Mouse (Mus musculus) hindbrain, embryonic 16.5 days (tissue): ENCODE results near the gene Bcat2. TPM values are rescaled to one million over a fixed set of nuclear protein-coding genes. Genes with fewer than 3 reads are reported as not detected.

Source experiments
- ATAC-seq: fragments of 200-750 bp; cut with Nextera tagmentation; 2 replicates; pipeline ENCODE4 v1.8.0; 2017; ENCODE audit warnings: moderate TSS enrichment, moderate library complexity
- H3K27ac ChIP-seq: fragments of 300-500 bp; sonication (generic); 2 replicates; pipeline ENCODE4 v1.5.1; 2014; ENCODE audit warnings: low read depth, mild to moderate bottlenecking, control low read depth, low read length, moderate library complexity
- H3K27me3 ChIP-seq: fragments of 300-500 bp; sonication (generic); replicated peaks from 2 replicates; pipeline ENCODE4 v1.6.1; 2014; ENCODE audit warnings: low read length; ENCODE audit not compliant: control insufficient read depth, insufficient read depth
- H3K36me3 ChIP-seq: fragments of 300-500 bp; sonication (generic); 2 replicates; pipeline ENCODE4 v1.6.1; 2014; ENCODE audit warnings: mild to moderate bottlenecking, low read length, moderate library complexity, mixed read lengths; ENCODE audit not compliant: control insufficient read depth, insufficient read depth
- H3K4me1 ChIP-seq: fragments of 300-500 bp; sonication (generic); 2 replicates; pipeline ENCODE4 v1.6.1; 2014; ENCODE audit warnings: low read depth, low read length; ENCODE audit not compliant: control insufficient read depth, insufficient read depth
- H3K4me2 ChIP-seq: fragments of 300-500 bp; sonication (generic); 2 replicates; pipeline ENCODE4 v1.6.1; 2014; ENCODE audit warnings: mild to moderate bottlenecking, low read length, control low read depth, moderate library complexity
- H3K4me3 ChIP-seq: fragments of 300-500 bp; sonication (generic); 2 replicates; pipeline ENCODE4 v1.5.1; 2014; ENCODE audit warnings: mild to moderate bottlenecking, low read length, control low read depth, moderate library complexity
- H3K9ac ChIP-seq: fragments of 300-500 bp; sonication (generic); 2 replicates; pipeline ENCODE4 v1.6.1; 2014; ENCODE audit warnings: low read depth, mild to moderate bottlenecking, control low read depth, low read length, moderate library complexity
- H3K9me3 ChIP-seq: fragments of 300-500 bp; sonication (generic); 2 replicates; pipeline ENCODE4 v1.6.1; 2014; ENCODE audit warnings: mild to moderate bottlenecking, low read length, moderate library complexity; ENCODE audit not compliant: control insufficient read depth
- WGBS: fragments of 180-500 bp; shearing (Covaris S2); extraction: QIAGEN DNeasy Blood & Tissue Kit; methylation state at CpG from one replicate; pipeline ENCODE4 v1.1.7; 2014; 5-methylcytosine and 5-hydroxymethylcytosine counted together
- polyA plus RNA-seq: library from polyadenylated mRNA; unstranded; fragments of >200 nt; fragmentation: Nextera tagmentation; extraction: Ambion mirVana; gene quantifications from 2 replicates; pipeline ENCODE4 v1.2.1, GENCODE M21; 2015

Bcat2 gene
- polyA plus RNA-seq, 1 experiment from 2014 or later: 22.7 TPM

DNA sequence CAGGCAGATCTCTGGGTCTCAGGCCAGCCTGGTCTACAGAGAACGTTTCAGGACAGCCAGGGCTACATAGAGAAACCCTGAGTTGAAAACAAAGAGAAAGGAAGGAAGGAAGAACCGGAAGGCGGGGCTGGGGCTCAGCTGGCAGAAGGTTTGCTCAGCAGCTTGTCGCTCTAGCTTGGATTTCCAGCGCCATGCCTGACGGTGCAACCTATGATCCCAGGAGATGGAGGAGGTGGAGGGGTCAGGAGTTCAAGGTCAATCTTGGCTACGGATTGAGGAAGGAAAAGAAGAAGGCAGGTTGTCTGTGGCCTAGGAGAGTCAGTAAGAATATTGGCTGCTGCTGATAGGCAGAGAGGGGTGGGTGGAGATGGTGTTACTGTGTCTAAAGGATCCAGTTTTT is 9.7 kb upstream of the Bcat2 start:
- Histone ChIP-seq H3K27ac (no peak overlapping the region), H3K4me3 (no peak overlapping the region), H3K4me1 (no peaks in the 10 kb centered on the region), H3K4me2 (no peak overlapping the region), H3K9ac (no peak overlapping the region), H3K27me3 (no peaks in the 10 kb centered on the region; the same call in 1 of the 2 replicates), H3K36me3 (no peaks in the 10 kb centered on the region), H3K9me3 (no peaks in the 10 kb centered on the region)
- ATAC-seq: no peak
- 90% methylated on average over 7 of the region's 7 CpGs for WGBS

DNA sequence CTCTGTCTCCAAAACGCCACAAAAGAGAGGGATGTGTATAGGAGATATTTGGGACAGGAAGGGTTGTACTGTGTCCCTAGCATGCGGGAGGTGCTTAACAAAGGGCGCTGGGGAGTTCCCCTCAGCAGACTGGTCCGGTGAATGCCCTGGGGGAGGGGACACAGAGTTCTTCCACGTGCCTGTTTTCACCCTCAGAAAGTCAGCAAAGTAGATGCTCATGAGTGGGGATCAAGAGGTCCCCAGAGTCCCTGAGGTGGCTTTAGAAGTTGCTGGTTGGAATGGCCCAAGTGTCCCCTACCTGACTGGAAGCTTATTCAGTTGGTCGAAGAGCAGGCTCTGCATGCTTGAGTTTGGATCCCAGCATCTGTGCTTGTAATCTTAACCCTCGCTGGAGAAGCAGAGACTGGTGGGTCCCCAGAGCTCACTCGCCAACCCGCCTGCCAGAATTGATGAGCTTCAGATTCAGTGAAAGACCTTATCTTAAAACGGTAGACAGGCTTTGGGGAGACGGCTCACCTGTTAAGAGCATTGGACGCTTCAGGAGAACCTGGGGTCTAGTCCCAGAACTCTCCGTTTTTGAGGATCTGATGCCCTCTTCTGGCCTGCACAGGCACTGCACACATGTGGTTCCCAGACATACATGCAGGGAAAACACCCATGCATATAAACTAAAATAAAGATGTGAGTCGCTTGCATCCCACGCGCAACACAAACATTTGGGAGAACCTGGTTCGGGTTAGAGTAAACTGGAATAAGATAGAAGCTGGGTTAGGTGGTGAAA is 8.9 kb upstream of the Bcat2 start:
- Histone ChIP-seq H3K36me3 (no peaks in the 10 kb centered on the region), H3K4me2 (peak overlapping the region; percentile 34; the same call in 1 of the 2 replicates), H3K27ac (no peak overlapping the region), H3K4me1 (no peaks in the 10 kb centered on the region), H3K27me3 (no peaks in the 10 kb centered on the region; the same call in 1 of the 2 replicates), H3K9me3 (no peaks in the 10 kb centered on the region), H3K9ac (no peak overlapping the region), H3K4me3 (no peak overlapping the region)
- peak; percentile 85 for ATAC-seq
- WGBS: 26% methylated on average over 17 of the region's 17 CpGs

DNA sequence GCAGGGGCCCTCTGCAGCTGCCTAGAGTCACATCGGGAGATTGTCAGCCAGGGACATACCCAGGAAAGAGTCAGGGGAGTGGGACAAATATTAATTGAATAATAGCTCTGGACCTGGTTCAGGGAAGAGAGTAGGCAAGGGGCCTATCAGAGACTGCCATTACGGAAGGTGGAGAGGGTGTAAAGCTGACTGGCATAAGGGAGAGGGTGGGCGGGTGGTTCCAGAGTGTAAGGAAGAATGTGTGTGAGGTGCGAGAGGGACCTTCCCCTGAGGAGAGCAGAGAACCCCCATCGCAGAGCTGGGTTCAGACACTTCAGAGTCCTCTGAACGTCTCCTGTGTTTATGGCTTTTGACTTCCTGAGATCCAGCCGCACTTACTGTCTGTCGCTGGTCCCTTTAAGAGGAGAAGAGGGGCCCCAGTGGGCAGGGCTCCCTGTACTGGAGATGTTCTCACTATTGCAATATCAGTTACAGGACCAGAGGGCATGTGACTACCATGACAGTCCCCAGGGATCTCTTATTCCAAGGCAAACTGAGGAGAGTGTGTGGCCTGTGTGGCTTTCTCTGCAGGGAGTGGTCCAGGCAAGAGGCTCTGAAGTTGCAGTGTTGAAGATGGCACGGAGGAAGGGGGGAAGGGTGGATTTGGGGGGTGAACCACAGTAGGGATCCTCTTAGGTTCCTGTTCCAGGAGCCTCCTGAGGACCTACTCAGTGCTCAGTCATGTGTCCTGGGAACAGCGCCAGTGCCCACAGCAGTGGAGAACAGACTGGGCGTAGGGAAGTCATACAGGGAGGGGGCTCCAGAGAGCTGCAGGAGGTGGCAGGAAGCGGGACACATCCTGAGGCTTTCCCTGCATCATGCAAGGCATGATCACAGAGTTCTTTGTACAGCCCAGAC is 8.1 kb upstream of the Bcat2 start:
- Histone ChIP-seq H3K4me1 (no peaks in the 10 kb centered on the region), H3K4me3 (no peak overlapping the region), H3K36me3 (no peaks in the 10 kb centered on the region), H3K27ac (no peak overlapping the region), H3K4me2 (no peak overlapping the region), H3K9ac (no peak overlapping the region; the same call in 1 of the 2 replicates), H3K27me3 (no peaks in the 10 kb centered on the region), H3K9me3 (no peaks in the 10 kb centered on the region)
- peak; percentile 15; the same call in 1 of the 2 replicates for ATAC-seq
- WGBS: 61% methylated on average over 12 of the region's 12 CpGs

DNA sequence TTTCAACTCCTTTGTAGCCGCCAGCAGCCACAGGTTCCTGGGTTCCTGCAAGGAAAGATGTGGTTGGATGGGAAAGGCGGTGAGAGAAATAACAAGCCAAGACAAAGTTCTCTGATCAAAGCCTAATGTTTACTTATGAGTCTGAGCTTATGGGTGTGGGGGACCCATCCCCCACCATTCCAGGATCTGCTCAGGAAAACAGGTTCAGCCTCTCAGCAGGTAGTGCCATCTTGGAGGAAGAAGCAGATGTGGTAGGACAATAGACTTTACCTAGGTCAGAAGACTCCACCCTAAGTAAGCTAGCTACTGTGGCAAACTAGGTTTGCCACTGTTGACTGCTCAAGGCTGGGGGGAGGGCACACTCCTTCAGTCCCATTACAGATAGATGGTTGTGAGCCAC is 5.1 kb upstream of the Bcat2 start:
- ATAC-seq: no peak
- Histone ChIP-seq H3K27ac (no peak overlapping the region), H3K4me1 (peaks cover 12% of the 10 kb centered on the region)

DNA sequence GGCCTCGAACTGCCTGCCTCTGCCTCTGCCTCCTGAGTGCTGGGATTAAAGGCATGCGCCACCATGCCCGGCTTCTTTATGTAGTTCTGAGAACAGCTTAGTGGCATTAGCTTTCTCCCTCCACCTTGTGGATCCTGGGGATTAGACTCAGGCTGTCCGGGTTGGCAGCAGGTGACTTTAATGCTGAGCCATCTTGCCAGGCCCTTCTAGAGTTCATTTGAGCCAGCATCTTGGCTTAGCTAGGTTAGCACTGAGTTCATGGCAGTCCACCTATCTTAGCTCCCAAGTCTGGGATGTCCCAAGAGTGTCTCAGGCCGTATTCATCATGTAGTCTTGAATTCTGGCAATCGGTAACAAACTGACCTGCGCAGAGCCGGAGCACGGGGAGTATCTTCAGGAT is 4.5 kb upstream of the Bcat2 start:
- WGBS: 93% methylated on average over 9 of the region's 9 CpGs
- H3K4me2 ChIP-seq: no peak overlapping the region
- H3K4me1 ChIP-seq: peaks cover 12% of the 10 kb centered on the region
- no peak overlapping the region for H3K9ac ChIP-seq
- no peak overlapping the region for H3K27ac ChIP-seq
- H3K27me3 ChIP-seq: no peaks in the 10 kb centered on the region
- ATAC-seq: no peak
- no peaks in the 10 kb centered on the region for H3K36me3 ChIP-seq
- no peaks in the 10 kb centered on the region for H3K9me3 ChIP-seq
- no peak overlapping the region for H3K4me3 ChIP-seq

More for the DNA sequence above, 5.1 kb upstream of the Bcat2 start:
- WGBS: 83% methylated on average over 2 of the region's 2 CpGs
- Histone ChIP-seq H3K9ac (no peak overlapping the region), H3K4me2 (no peak overlapping the region), H3K36me3 (no peaks in the 10 kb centered on the region), H3K4me3 (no peak overlapping the region), H3K27me3 (no peaks in the 10 kb centered on the region), H3K9me3 (no peaks in the 10 kb centered on the region)

DNA sequence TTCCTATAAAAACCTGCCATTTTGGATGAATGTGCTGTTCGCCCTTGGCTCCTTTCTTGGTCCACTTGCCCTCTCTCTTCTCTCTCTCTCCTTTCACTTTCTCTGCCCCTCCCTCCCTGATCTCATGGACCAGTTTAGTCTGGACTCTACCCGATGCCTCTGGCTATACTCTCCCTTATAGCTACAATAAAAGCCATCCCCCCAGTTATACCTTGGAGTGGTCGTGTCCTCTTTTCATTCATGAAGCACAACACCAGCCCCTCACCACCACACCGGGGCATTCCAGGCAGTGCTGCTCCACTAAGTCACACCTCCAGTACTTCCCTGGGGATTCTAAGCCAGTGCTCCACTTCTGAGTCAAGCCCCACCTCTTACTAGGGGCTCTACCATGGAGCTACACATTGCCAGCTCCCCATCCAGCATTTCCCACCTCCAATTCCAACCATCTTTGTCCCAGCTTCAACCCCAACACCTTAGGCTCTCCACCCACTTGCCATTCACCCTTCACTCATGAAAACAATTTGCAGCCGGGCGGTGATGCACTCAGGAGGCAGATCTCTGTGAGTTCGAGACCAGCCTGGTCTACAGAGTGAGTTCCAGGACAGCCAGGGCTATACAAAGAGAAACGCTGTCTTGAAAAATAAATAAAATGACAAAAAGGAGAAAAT is 2.7 kb upstream of the Bcat2 start:
- H3K27me3 ChIP-seq: no peaks in the 10 kb centered on the region
- peak overlapping the region; percentile 90 for H3K4me2 ChIP-seq
- no peak overlapping the region; the same call in 1 of the 2 replicates for H3K4me3 ChIP-seq
- no peak overlapping the region for H3K9ac ChIP-seq
- no peak for ATAC-seq
- peak overlapping the region; percentile 78; the same call in 1 of the 2 replicates for H3K27ac ChIP-seq
- H3K4me1 ChIP-seq: peaks cover 21% of the 10 kb centered on the region
- no peaks in the 10 kb centered on the region for H3K9me3 ChIP-seq
- H3K36me3 ChIP-seq: no peaks in the 10 kb centered on the region
- WGBS: 76% methylated on average over 8 of the region's 8 CpGs

DNA sequence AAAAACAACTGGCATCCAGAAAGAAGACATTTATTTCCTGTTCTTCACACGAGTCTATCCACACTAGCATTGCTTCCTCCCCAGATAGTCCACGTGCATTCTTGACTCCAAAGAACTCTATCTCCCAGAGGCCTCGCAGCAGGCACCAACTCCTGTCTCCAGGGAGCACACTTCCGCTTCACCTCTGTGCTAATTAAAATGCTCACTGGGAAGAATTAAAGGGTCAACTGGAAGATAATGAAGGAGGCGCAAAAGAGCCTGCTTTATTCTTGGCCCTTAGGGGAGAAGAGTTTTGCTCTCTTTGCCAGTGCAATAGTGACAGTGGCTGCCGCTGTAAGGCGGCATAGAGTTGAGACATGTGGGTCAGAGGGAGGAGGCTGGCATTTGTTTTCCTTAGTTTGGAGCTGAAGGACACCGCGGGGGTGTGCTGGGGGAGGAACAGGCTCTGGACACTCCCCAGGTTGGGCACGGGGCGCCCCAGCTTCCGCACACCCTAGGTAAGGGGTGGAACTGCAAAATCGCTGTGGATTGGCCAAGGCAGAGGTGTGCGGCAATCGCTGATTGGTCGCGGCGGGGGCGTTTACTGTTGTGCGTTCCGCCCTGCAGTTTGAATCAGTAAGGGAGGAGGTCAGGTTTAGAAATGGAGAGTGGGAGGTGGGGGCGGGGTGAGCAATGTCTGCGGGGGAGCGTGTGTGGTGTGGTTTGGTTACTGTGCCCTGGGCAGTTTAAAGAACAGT is 2.0 kb upstream of the Bcat2 start:
- H3K9me3 ChIP-seq: no peaks in the 10 kb centered on the region
- peaks cover 21% of the 10 kb centered on the region for H3K4me1 ChIP-seq
- peak overlapping the region; percentile 90 for H3K4me2 ChIP-seq
- H3K9ac ChIP-seq: peak overlapping the region; percentile 60
- H3K27me3 ChIP-seq: no peaks in the 10 kb centered on the region
- H3K4me3 ChIP-seq: peak overlapping the region; percentile 51
- H3K36me3 ChIP-seq: no peaks in the 10 kb centered on the region
- under 1% methylated on average over 24 of the region's 24 CpGs for WGBS
- H3K27ac ChIP-seq: peak overlapping the region; percentile 79
- peak; percentile 94 for ATAC-seq

DNA sequence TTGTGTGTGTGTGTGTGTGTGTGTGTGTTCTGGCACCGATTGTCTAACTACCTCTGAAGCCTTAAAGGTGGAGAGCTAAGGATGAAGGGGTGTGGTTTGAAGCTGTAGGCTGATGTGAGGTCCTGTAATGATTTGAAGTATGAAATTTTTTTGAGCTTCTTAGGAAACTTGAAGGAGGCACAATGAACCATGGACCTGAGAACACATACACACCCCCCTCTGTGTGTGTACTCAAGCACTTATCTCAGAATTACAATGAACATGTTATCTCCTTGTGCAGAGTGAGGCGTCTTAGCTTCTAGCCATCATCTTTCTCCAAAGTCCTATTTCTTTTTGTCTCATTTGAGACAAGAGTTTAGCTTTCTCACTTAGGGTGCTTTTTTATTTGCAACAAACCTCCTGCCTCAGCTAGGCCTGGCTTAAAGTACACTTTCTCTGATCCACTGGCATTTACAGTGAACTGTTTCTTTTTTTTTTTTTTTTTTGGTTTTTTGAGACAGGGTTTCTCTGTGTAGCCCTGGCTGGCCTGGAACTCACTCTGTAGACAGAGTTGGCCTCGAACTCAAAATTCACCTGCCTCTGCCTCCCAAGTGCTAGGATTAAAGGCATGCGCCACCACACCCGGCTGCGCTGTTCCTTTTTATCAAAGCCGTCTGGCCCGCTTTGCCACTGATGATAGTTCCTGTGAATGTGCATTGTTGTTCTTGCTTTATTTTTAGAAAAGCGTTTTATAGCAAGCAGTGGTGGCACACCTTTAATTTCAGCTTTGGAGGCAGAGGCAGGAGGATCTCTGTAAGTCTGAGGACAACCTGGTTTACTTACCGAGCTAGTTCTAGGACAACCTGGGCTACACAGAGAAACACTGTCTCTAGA is 1.1 kb upstream of the Bcat2 start:
- peak overlapping the region; percentile 51 for H3K4me3 ChIP-seq
- peak overlapping the region; percentile 90 for H3K4me2 ChIP-seq
- H3K9me3 ChIP-seq: no peaks in the 10 kb centered on the region
- peak overlapping the region; percentile 79 for H3K27ac ChIP-seq
- H3K36me3 ChIP-seq: no peaks in the 10 kb centered on the region
- H3K27me3 ChIP-seq: no peaks in the 10 kb centered on the region
- 81% methylated on average over 10 of the region's 10 CpGs for WGBS
- peaks cover 21% of the 10 kb centered on the region for H3K4me1 ChIP-seq
- no peak for ATAC-seq
- peak overlapping the region; percentile 60; the same call in 1 of the 2 replicates for H3K9ac ChIP-seq
